Mouse (Mus musculus): ENCODE data around the gene Asrgl1.

GRCm38 (mm10) chr19:9079916-9080315 is 55.5 kb downstream of the Asrgl1 start:
- TF ChIP-seq POLR2A (IDR thresholded peaks at IDR 0.05; ENCODE audit: low read depth, low read length) (no peak; the same call in 1 of the 2 replicates), CTCF (IDR thresholded peaks at IDR 0.05; ENCODE audit: borderline replicate concordance, insufficient read depth, low read length) (no peak)
